Mouse (Mus musculus) intestine, embryonic 16.5 days (tissue): ENCODE results near the gene Ccnt1. TPM values are rescaled to one million over a fixed set of nuclear protein-coding genes. Genes with fewer than 3 reads are reported as not detected.
A peak's percentile ranks its signal among the peaks of the same experiment; 100 is the strongest.

Source experiments
- ATAC-seq: fragments of 200-750 bp; cut with Nextera tagmentation; 2 replicates; pipeline ENCODE4 v1.8.0; 2017; ENCODE audit warnings: moderate TSS enrichment, moderate library complexity
- H3K27ac ChIP-seq: fragments of 300-500 bp; sonication (generic); 2 replicates; pipeline ENCODE4 v1.5.1; 2014; ENCODE audit warnings: mild to moderate bottlenecking, low read length
- H3K27me3 ChIP-seq: fragments of 300-500 bp; sonication (generic); replicated peaks from 2 replicates; pipeline ENCODE4 v1.6.1; 2014; ENCODE audit warnings: low read length, control low read depth, mixed read lengths; ENCODE audit not compliant: control insufficient read depth, insufficient read depth
- H3K36me3 ChIP-seq: fragments of 300-500 bp; sonication (generic); 2 replicates; pipeline ENCODE4 v1.6.1; 2014; ENCODE audit warnings: low read length, control low read depth; ENCODE audit not compliant: control insufficient read depth, insufficient read depth
- H3K4me1 ChIP-seq: fragments of 300-500 bp; sonication (generic); 2 replicates; pipeline ENCODE4 v1.6.1; 2014; ENCODE audit warnings: low read length, control low read depth, mixed read lengths; ENCODE audit not compliant: control insufficient read depth, insufficient read depth
- H3K4me2 ChIP-seq: fragments of 300-500 bp; sonication (generic); 2 replicates; pipeline ENCODE4 v1.6.1; 2014; ENCODE audit warnings: low read depth, low read length, control low read depth
- H3K4me3 ChIP-seq: fragments of 300-500 bp; sonication (generic); 2 replicates; pipeline ENCODE4 v1.5.1; 2014; ENCODE audit warnings: mild to moderate bottlenecking, low read length
- H3K9ac ChIP-seq: fragments of 300-500 bp; sonication (generic); 2 replicates; pipeline ENCODE4 v1.6.1; 2014; ENCODE audit warnings: low read depth, low read length
- H3K9me3 ChIP-seq: fragments of 300-500 bp; sonication (generic); 2 replicates; pipeline ENCODE4 v1.6.1; 2016; ENCODE audit warnings: low read length, control low read depth; ENCODE audit not compliant: control insufficient read depth
- WGBS: fragments of 180-500 bp; shearing (Covaris S2); extraction: QIAGEN DNeasy Blood & Tissue Kit; methylation state at CpG from one replicate; pipeline ENCODE4 v1.1.7; 2014; 5-methylcytosine and 5-hydroxymethylcytosine counted together
- polyA plus RNA-seq: library from polyadenylated mRNA; unstranded; fragments of >200 nt; fragmentation: Nextera tagmentation; extraction: Ambion mirVana; gene quantifications from 2 replicates; pipeline ENCODE4 v1.2.1, GENCODE M21; 2015

Gene Ccnt1
- polyA plus RNA-seq, 1 experiment from 2014 or later, result 43.7 TPM

GRCm38 (mm10) chr15:98609331-98610130 lies 38.8 kb upstream of the Ccnt1 start, which contains the start of gene Adcy6:
Adcy6 (minus strand) TSS chr15:98610076.
- peaks cover 29% of the 10 kb centered on the region for H3K4me1 ChIP-seq
- peak within 1 kb of the TSS; percentile 79 for H3K4me3 ChIP-seq
- no peaks in the 10 kb centered on the region for H3K9me3 ChIP-seq
- H3K4me2 ChIP-seq, result peak within 1 kb of the TSS; percentile 81
- WGBS, result under 1% methylated on average over 55 of the region's 75 CpGs
- ATAC-seq, result peak; percentile 83
- H3K27ac ChIP-seq, result peak within 1 kb of the TSS; percentile 94
- H3K36me3 ChIP-seq, result no peaks in the 10 kb centered on the region
- H3K9ac ChIP-seq, result peak within 1 kb of the TSS; percentile 90
- H3K27me3 ChIP-seq, result no peaks in the 10 kb centered on the region

DNA sequence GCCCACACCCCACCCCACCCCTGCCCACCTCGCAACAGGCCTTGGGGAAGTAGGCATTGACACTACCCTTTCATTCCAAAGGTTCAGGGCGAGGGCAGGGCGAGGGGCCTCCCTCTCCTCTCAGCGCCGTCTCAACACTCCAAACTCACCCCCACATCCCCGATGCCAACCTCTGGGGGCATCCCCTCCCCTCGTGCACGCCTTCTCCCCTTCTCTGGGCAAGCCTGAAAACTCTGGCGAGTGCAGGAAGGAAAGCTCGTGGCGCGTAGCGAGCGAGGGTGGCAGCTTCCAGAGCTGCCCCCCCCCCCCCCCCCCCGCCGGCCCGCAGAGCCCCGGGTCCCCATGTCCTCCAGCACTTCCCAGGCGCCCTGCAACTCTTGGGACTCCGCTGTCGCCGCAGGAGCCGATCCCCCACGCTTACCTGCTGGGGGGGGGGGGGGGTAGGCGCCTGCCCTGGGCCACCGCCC lies 38.1 kb upstream of the Ccnt1 start:
- Histone ChIP-seq H3K27ac (peak overlapping the region; percentile 94), H3K27me3 (no peaks in the 10 kb centered on the region), H3K4me2 (peak overlapping the region; percentile 81), H3K4me3 (peak overlapping the region; percentile 79), H3K36me3 (peaks cover 4% of the 10 kb centered on the region; the same call in 1 of the 2 replicates), H3K9me3 (no peaks in the 10 kb centered on the region), H3K4me1 (peaks cover 32% of the 10 kb centered on the region), H3K9ac (peak overlapping the region; percentile 90)
- ATAC-seq, result peak; percentile 41
- WGBS, result 0% methylated on average over 8 of the region's 26 CpGs

DNA sequence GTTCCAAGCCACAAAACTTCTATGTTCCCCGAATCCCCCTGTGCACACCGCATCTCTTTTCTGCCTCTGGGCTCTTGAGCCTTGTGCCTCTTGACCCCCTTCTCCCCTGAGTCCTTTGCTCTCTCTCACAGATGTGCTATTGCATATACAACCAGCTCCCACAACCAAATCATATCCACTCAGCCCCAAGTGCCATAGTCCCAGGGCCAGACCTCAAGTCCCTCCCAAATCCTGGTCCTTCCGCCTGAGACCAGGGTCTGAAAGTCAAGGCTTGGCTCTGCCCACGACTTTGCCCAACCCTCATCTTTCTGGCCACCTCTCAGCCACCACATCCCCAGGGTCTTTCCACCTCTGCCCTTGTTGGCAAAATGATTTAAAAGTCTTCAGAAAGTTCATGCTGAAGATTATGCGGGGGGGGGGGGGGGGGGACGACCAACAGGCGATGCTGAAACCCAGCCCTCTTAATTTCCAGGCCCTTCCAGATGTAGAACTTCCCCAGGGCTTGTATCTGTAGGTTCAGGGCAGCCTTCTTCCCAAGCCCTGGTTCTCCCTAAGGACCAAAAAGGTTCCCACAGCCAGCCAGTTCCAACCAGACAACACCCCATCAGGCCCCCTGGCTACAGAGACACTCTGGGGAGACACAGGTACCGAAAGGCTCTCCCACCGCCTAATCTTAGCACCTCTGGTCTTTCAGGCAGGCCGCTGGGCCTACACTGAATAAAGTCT lies 37.5 kb upstream of the Ccnt1 start:
- Histone ChIP-seq H3K4me3 (peak overlapping the region; percentile 79), H3K36me3 (peaks cover 5% of the 10 kb centered on the region; the same call in 1 of the 2 replicates), H3K27ac (peak overlapping the region; percentile 94), H3K9ac (peak overlapping the region; percentile 90), H3K27me3 (no peaks in the 10 kb centered on the region), H3K4me1 (peaks cover 38% of the 10 kb centered on the region), H3K9me3 (no peaks in the 10 kb centered on the region), H3K4me2 (peak overlapping the region; percentile 81)
- no peak for ATAC-seq
- WGBS, result 11% methylated on average over 9 of the region's 10 CpGs

- no peak for ATAC-seq
- no peaks in the 10 kb centered on the region for H3K27me3 ChIP-seq
- peak overlapping the region; percentile 94 for H3K27ac ChIP-seq
- no peaks in the 10 kb centered on the region for H3K9me3 ChIP-seq
- H3K9ac ChIP-seq, result peak overlapping the region; percentile 90
- H3K4me3 ChIP-seq, result peak overlapping the region; percentile 79
- peaks cover 5% of the 10 kb centered on the region; the same call in 1 of the 2 replicates for H3K36me3 ChIP-seq
- H3K4me1 ChIP-seq, result peaks cover 45% of the 10 kb centered on the region
- WGBS, result 13% methylated on average over 4 of the region's 4 CpGs
- H3K4me2 ChIP-seq, result peak overlapping the region; percentile 81
Observed at GRCm38 (mm10) chr15:98607557-98607956, 36.8 kb upstream of the Ccnt1 start.

GRCm38 (mm10) chr15:98606739-98607138 lies 36.0 kb upstream of the Ccnt1 start:
- Histone ChIP-seq H3K9ac (peak overlapping the region; percentile 90; the same call in 1 of the 2 replicates), H3K27ac (peak overlapping the region; percentile 40; the same call in 1 of the 2 replicates), H3K36me3 (peaks cover 5% of the 10 kb centered on the region; the same call in 1 of the 2 replicates), H3K4me3 (peak overlapping the region; percentile 79; the same call in 1 of the 2 replicates), H3K9me3 (no peaks in the 10 kb centered on the region), H3K27me3 (no peaks in the 10 kb centered on the region), H3K4me2 (peak overlapping the region; percentile 81), H3K4me1 (peaks cover 52% of the 10 kb centered on the region)
- WGBS, result 67% methylated on average over 9 of the region's 9 CpGs
- ATAC-seq, result no peak

GRCm38 (mm10) chr15:98606051-98606536 lies 35.4 kb upstream of the Ccnt1 start:
- H3K36me3 ChIP-seq, result peaks cover 5% of the 10 kb centered on the region; the same call in 1 of the 2 replicates
- H3K4me3 ChIP-seq, result peak overlapping the region; percentile 11; the same call in 1 of the 2 replicates
- no peak for ATAC-seq
- no peaks in the 10 kb centered on the region for H3K27me3 ChIP-seq
- H3K9ac ChIP-seq, result no peak overlapping the region
- H3K4me1 ChIP-seq, result peaks cover 59% of the 10 kb centered on the region
- 65% methylated on average over 12 of the region's 12 CpGs for WGBS
- no peaks in the 10 kb centered on the region for H3K9me3 ChIP-seq
- peak overlapping the region; percentile 81; the same call in 1 of the 2 replicates for H3K4me2 ChIP-seq
- peak overlapping the region; percentile 25; the same call in 1 of the 2 replicates for H3K27ac ChIP-seq

- H3K27me3 ChIP-seq, result no peaks in the 10 kb centered on the region
- H3K27ac ChIP-seq, result no peak overlapping the region
- peak overlapping the region; percentile 66; the same call in 1 of the 2 replicates for H3K4me2 ChIP-seq
- 87% methylated on average over 24 of the region's 24 CpGs for WGBS
- H3K4me1 ChIP-seq, result peaks cover 61% of the 10 kb centered on the region
- H3K36me3 ChIP-seq, result peaks cover 10% of the 10 kb centered on the region; the same call in 1 of the 2 replicates
- H3K9me3 ChIP-seq, result no peaks in the 10 kb centered on the region
- peak overlapping the region; percentile 44; the same call in 1 of the 2 replicates for H3K4me3 ChIP-seq
- no peak for ATAC-seq
- 0 out of 2 replicates have a peak overlapping the region, but pooled peaks have one; percentile 19 for H3K9ac ChIP-seq
Observed at GRCm38 (mm10) chr15:98604041-98604575, 33.4 kb upstream of the Ccnt1 start.

- Histone ChIP-seq H3K27me3 (no peaks in the 10 kb centered on the region), H3K9me3 (no peaks in the 10 kb centered on the region), H3K4me1 (peaks cover 59% of the 10 kb centered on the region), H3K36me3 (peaks cover 18% of the 10 kb centered on the region; the same call in 1 of the 2 replicates), H3K4me3 (peak overlapping the region; percentile 44), H3K27ac (peak overlapping the region; percentile 72), H3K4me2 (peak overlapping the region; percentile 66), H3K9ac (peak overlapping the region; percentile 70)
- ATAC-seq, result 0 out of 2 replicates have a peak, but pooled peaks have one; percentile 29
- WGBS, result 32% methylated on average over 4 of the region's 4 CpGs
Observed at GRCm38 (mm10) chr15:98602921-98603458, 32.3 kb upstream of the Ccnt1 start.
